Mouse (Mus musculus) midbrain, embryonic 13.5 days (tissue): ENCODE data around the gene D230025D16Rik. TPM values are rescaled to one million over a fixed set of nuclear protein-coding genes. Genes with fewer than 3 reads are reported as not detected.
A peak's percentile ranks its signal among the peaks of the same experiment; 100 is the strongest.

Experiments
- ATAC-seq: fragments of 200-750 bp; cut with Nextera tagmentation; 2 replicates; pipeline ENCODE4 v1.8.0; 2017; ENCODE audit warnings: mild to moderate bottlenecking, moderate TSS enrichment, moderate library complexity
- H3K27ac ChIP-seq: fragments of 300-500 bp; sonication (generic); 2 replicates; pipeline ENCODE4 v1.5.1; 2015; ENCODE audit warnings: inconsistent platforms, mild to moderate bottlenecking, moderate library complexity
- H3K27me3 ChIP-seq: fragments of 300-500 bp; sonication (generic); 2 replicates; pipeline ENCODE4 v1.6.1; 2015; ENCODE audit warnings: mild to moderate bottlenecking, inconsistent platforms
- H3K36me3 ChIP-seq: fragments of 300-500 bp; sonication (generic); 2 replicates; pipeline ENCODE4 v1.6.1; 2015; ENCODE audit warnings: mild to moderate bottlenecking, inconsistent platforms
- H3K4me1 ChIP-seq: fragments of 300-500 bp; sonication (generic); replicated peaks from 2 replicates; pipeline ENCODE4 v1.6.1; 2015; ENCODE audit warnings: inconsistent platforms
- H3K4me2 ChIP-seq: fragments of 300-500 bp; sonication (generic); replicated peaks from 2 replicates; pipeline ENCODE4 v1.6.1; 2015; ENCODE audit warnings: moderate library complexity, mild to moderate bottlenecking, inconsistent platforms
- H3K4me3 ChIP-seq: fragments of 300-500 bp; sonication (generic); replicated peaks from 2 replicates; pipeline ENCODE4 v1.5.1; 2015; ENCODE audit warnings: mild to moderate bottlenecking, inconsistent platforms
- H3K9ac ChIP-seq: fragments of 300-500 bp; sonication (generic); replicated peaks from 2 replicates; pipeline ENCODE4 v1.6.1; 2015; ENCODE audit warnings: mild to moderate bottlenecking, inconsistent platforms
- H3K9me3 ChIP-seq: fragments of 300-500 bp; sonication (generic); 2 replicates; pipeline ENCODE4 v1.6.1; 2016; ENCODE audit warnings: mild to moderate bottlenecking, inconsistent platforms
- WGBS: fragments of 180-500 bp; shearing (Covaris S2); methylation state at CpG from one replicate; pipeline ENCODE4 v1.1.7; 2015; 5-methylcytosine and 5-hydroxymethylcytosine counted together
- polyA plus RNA-seq: library from polyadenylated mRNA; unstranded; fragments of >200 nt; fragmentation: Nextera tagmentation; extraction: Ambion mirVana; gene quantifications from 2 replicates; pipeline ENCODE4 v1.2.1, GENCODE M21; 2015

D230025D16Rik gene
- polyA plus RNA-seq, 1 experiment from 2014 or later = 30.5 TPM

- Histone ChIP-seq H3K27ac (no peak overlapping the region), H3K4me2 (peak overlapping the region; percentile 99), H3K9me3 (no peaks in the 10 kb centered on the region), H3K36me3 (peaks cover 45% of the 10 kb centered on the region), H3K27me3 (peaks cover 4% of the 10 kb centered on the region; the same call in 1 of the 2 replicates), H3K9ac (peak overlapping the region; percentile 90), H3K4me3 (peak overlapping the region; percentile 88), H3K4me1 (peaks cover 23% of the 10 kb centered on the region)
- ATAC-seq = no peak
- WGBS = 63% methylated on average over 18 of the region's 18 CpGs
Measured at GRCm38 (mm10) chr8:105298351-105299252, 73.7 kb downstream of the D230025D16Rik start.

DNA sequence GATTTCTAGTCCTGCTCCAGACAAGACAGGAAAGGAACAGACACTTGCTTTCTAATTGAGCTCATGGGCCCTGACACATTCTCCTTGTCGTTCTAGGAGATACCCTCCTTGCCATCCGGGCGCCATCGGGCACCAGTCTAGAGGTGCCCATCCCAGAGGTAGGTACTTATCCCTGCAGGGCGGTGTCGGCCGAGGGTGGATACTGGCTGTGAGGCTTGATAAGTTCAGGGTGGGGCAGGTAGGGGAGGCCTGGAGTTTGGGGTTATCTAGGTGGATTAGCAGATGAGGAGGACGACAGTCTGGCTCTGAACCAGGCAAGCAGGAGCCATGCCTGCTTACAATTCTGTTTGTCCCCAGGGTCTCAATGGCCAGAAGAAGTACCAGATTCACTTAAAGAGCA lies 75.0 kb downstream of the D230025D16Rik start:
- peaks cover 59% of the 10 kb centered on the region for H3K36me3 ChIP-seq
- H3K4me3 ChIP-seq = no peak overlapping the region
- H3K9ac ChIP-seq = no peak overlapping the region
- H3K27me3 ChIP-seq = no peaks in the 10 kb centered on the region; the same call in 1 of the 2 replicates
- no peak for ATAC-seq
- H3K4me2 ChIP-seq = no peak overlapping the region
- WGBS = 98% methylated on average over 8 of the region's 8 CpGs
- H3K4me1 ChIP-seq = peaks cover 31% of the 10 kb centered on the region
- H3K27ac ChIP-seq = no peak overlapping the region
- no peaks in the 10 kb centered on the region for H3K9me3 ChIP-seq

Other genes with a start within 250 kb of the D230025D16Rik start
- not detected in 2 replicates for gene Ces2h, start 224.3 kb upstream of the D230025D16Rik start, polyA plus RNA-seq
- not detected in 2 replicates for gene Ces3a, start 176.5 kb upstream of the D230025D16Rik start, polyA plus RNA-seq
- not detected in 2 replicates for gene Ces3b, start 141.4 kb upstream of the D230025D16Rik start, polyA plus RNA-seq
- not detected in 2 replicates for gene Ces4a, start 93.3 kb upstream of the D230025D16Rik start, polyA plus RNA-seq
- 23.2 and 25.3 TPM in 2 replicates for gene Cbfb, start 54.5 kb upstream of the D230025D16Rik start, polyA plus RNA-seq
- 3.6 and 4.2 TPM in 2 replicates for gene B3gnt9, start 30.0 kb downstream of the D230025D16Rik start, polyA plus RNA-seq
- 12.5 and 13.4 TPM in 2 replicates for gene Tradd, start 39.5 kb downstream of the D230025D16Rik start, polyA plus RNA-seq
- gene Fbxl8, start 39.5 kb downstream of the D230025D16Rik start, polyA plus RNA-seq = 0.48 and 0.61 TPM in 2 replicates
- 0.17 and 0.38 TPM in 2 replicates for gene Hsf4, start 44.7 kb downstream of the D230025D16Rik start, polyA plus RNA-seq
- gene Nol3, start 51.0 kb downstream of the D230025D16Rik start, polyA plus RNA-seq = 3.1 and 4.3 TPM in 2 replicates
- gene 4931428F04Rik, start 64.7 kb downstream of the D230025D16Rik start, polyA plus RNA-seq = 106 and 107 TPM in 2 replicates
- gene Exoc3l, start 71.0 kb downstream of the D230025D16Rik start, polyA plus RNA-seq = 10.4 and 11.7 TPM in 2 replicates
- gene E2f4, start 72.5 kb downstream of the D230025D16Rik start, polyA plus RNA-seq = 51.1 and 57.5 TPM in 2 replicates
- 0.97 and 1.1 TPM in 2 replicates for gene Elmo3, start 80.5 kb downstream of the D230025D16Rik start, polyA plus RNA-seq
- 0.98 and 1.1 TPM in 2 replicates for gene Lrrc29, start 101.1 kb downstream of the D230025D16Rik start, polyA plus RNA-seq
- 121 TPM in 2 replicates for gene Tmem208, start 101.2 kb downstream of the D230025D16Rik start, polyA plus RNA-seq
- 0.53 and 0.57 TPM in 2 replicates for gene Fhod1, start 122.8 kb downstream of the D230025D16Rik start, polyA plus RNA-seq
- 5.4 and 5.6 TPM in 2 replicates for gene Slc9a5, start 123.7 kb downstream of the D230025D16Rik start, polyA plus RNA-seq
- 0.93 and 1.5 TPM in 2 replicates for gene Plekhg4, start 148.1 kb downstream of the D230025D16Rik start, polyA plus RNA-seq
- not detected in 2 replicates for gene Kctd19, start 188.4 kb downstream of the D230025D16Rik start, polyA plus RNA-seq
- 1.5 and 2.4 TPM in 2 replicates for gene Lrrc36, start 188.4 kb downstream of the D230025D16Rik start, polyA plus RNA-seq
- gene Tppp3, start 246.4 kb downstream of the D230025D16Rik start, polyA plus RNA-seq = 93.1 and 111 TPM in 2 replicates